ENCODE assay signal across 10 mouse cellular contexts in the genomic region with DNA sequence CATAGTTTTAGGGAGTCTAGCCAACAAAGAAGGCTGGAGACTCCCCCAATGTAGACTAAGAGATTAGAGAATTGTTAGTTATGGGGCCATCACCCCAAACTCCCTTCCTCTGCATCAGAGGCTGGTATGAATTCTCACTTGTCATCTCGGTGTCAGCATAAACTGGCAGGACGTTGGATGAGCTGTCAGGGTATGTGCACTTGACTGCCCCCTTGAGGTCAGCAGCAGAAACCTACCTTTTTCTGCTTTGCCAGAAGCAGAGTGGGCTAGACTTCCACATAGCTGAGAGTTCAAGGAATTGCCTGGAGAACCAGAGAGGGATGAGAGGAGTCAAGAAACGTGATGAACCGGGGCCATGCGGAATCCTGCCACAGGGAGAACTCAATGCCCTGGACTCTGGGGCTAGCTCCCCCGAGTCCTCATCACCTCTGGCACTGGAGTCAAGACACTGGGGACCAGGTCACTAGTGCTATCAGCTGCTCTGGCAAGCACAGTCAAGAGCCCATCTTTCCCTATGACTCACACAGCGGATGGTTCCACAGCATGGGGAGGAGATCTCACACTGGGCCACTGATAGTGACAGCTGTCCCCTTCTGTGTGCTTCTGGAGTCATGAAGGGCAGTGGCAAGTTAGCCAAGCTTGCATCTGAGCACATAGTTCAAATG. TPM values are rescaled to one million over a fixed set of nuclear protein-coding genes. Genes with fewer than 3 reads are reported as not detected.
DNase-seq lines count a peak whose midpoint lies in the region; ATAC-seq and TF ChIP-seq lines count a peak whose summit lies in the region.
"Had no signal": no experiment of that assay in that cellular context is flagged by ENCODE, and none has a peak within 500 bp of the region (broad histone marks: within the 10 kb centered on the region; RNA-seq: fewer than 3 reads in every experiment).

No protein-coding gene starts in this region.

- in situ Hi-C loops in CH12.LX (cut with MboI; ENCODE audit: low pct_ligation_motif_present, low pct_unique_long_range_greater_than_20kb, low sequenced_read_pairs): no loop called here

- no peak overlapping the region for H3K27ac ChIP-seq in heart, adult 2 months
- no peak overlapping the region for H3K27ac ChIP-seq in heart, embryonic 12.5 days (ENCODE audit: poor library complexity, severe bottlenecking)
- no peak overlapping the region for H3K27ac ChIP-seq in CH12.LX (ENCODE audit: insufficient read depth, low read depth)
- H3K27ac ChIP-seq in cerebellum, adult 2 months (ENCODE audit: insufficient read depth, low read length): no peak overlapping the region
- H3K27ac ChIP-seq in midbrain, embryonic 13.5 days: no peak overlapping the region
- H3K27ac ChIP-seq in forebrain, embryonic 15.5 days (replicated peaks): no peak overlapping the region
- H3K27ac ChIP-seq: heart, embryonic 13.5 days; liver, embryonic 15.5 days had no signal

- no peaks in the 10 kb centered on the region for H3K27me3 ChIP-seq in heart, adult 2 months (ENCODE audit: control insufficient read depth, insufficient read depth, low read length)
- H3K27me3 ChIP-seq in heart, embryonic 12.5 days (replicated peaks): 0 out of 2 replicates have a peak, but pooled peaks cover 3% of the 10 kb centered on the region
- H3K27me3 ChIP-seq in CH12.LX (replicated peaks): peaks cover 85% of the 10 kb centered on the region
- H3K27me3 ChIP-seq in cerebellum, adult 2 months (ENCODE audit: control insufficient read depth, insufficient read depth, low read length): no peaks in the 10 kb centered on the region
- no peaks in the 10 kb centered on the region for H3K27me3 ChIP-seq in midbrain, embryonic 13.5 days
- H3K27me3 ChIP-seq in forebrain, embryonic 15.5 days: no peaks in the 10 kb centered on the region
- H3K27me3 ChIP-seq: heart, embryonic 13.5 days; liver, embryonic 15.5 days had no signal

- no peak for TF ChIP-seq POLR2A in heart, adult 2 months (IDR thresholded peaks at IDR 0.05; ENCODE audit: insufficient read depth, low read depth, low read length)
- no peak for TF ChIP-seq POLR2A in CH12.LX (IDR thresholded peaks at IDR 0.05; ENCODE audit: low read depth, low read length)
- no peak for TF ChIP-seq POLR2A in cerebellum, adult 2 months (IDR thresholded peaks at IDR 0.05; ENCODE audit: borderline replicate concordance, insufficient read depth, low read length)

- no peaks in the 10 kb centered on the region for H3K36me3 ChIP-seq in heart, adult 2 months (ENCODE audit: control insufficient read depth, insufficient read depth, low read length)
- peaks cover 13% of the 10 kb centered on the region for H3K36me3 ChIP-seq in heart, embryonic 12.5 days
- no peaks in the 10 kb centered on the region for H3K36me3 ChIP-seq in CH12.LX (replicated peaks in 1 of 2; ENCODE audit: control insufficient read depth in 1 of 2, insufficient read depth in 1 of 2, low read length in 1 of 2)
- no peaks in the 10 kb centered on the region for H3K36me3 ChIP-seq in midbrain, embryonic 13.5 days
- no peaks in the 10 kb centered on the region for H3K36me3 ChIP-seq in forebrain, embryonic 15.5 days
- H3K36me3 ChIP-seq: liver, embryonic 15.5 days had no signal

- no peak overlapping the region for H3K9ac ChIP-seq in heart, adult 2 months (ENCODE audit: low read depth, low read length)
- H3K9ac ChIP-seq in heart, embryonic 12.5 days: no peak overlapping the region
- H3K9ac ChIP-seq in CH12.LX (ENCODE audit: insufficient read depth, low read depth): no peak overlapping the region
- H3K9ac ChIP-seq in midbrain, embryonic 13.5 days (replicated peaks): no peak overlapping the region
- H3K9ac ChIP-seq in forebrain, embryonic 15.5 days (replicated peaks): no peak overlapping the region
- H3K9ac ChIP-seq: heart, embryonic 13.5 days; liver, embryonic 15.5 days had no signal

- TF ChIP-seq RAD21 in CH12.LX (IDR thresholded peaks at IDR 0.05; ENCODE audit: low read depth, low read length): peak; percentile 20

- ATAC-seq in heart, embryonic 12.5 days (ENCODE audit: insufficient number of reproducible peaks, low FRiP score): no peak
- ATAC-seq in midbrain, embryonic 13.5 days: no peak
- ATAC-seq in forebrain, embryonic 15.5 days (replicated peaks): no peak

- H3K4me1 ChIP-seq in heart, adult 2 months (ENCODE audit: control insufficient read depth, insufficient read depth, low read length): peaks cover 13% of the 10 kb centered on the region
- peaks cover 18% of the 10 kb centered on the region for H3K4me1 ChIP-seq in heart, embryonic 12.5 days (replicated peaks)
- H3K4me1 ChIP-seq in CH12.LX (ENCODE audit: control insufficient read depth in 1 of 2, insufficient read depth in 2 of 2): peaks cover 0 to 14% of the 10 kb centered on the region in 2 experiments; a peak in 2 of 4 replicates
- H3K4me1 ChIP-seq in cerebellum, adult 2 months (ENCODE audit: control insufficient read depth, insufficient read depth, low read length): peaks cover 4% of the 10 kb centered on the region
- no peaks in the 10 kb centered on the region for H3K4me1 ChIP-seq in midbrain, embryonic 13.5 days (replicated peaks)
- no peaks in the 10 kb centered on the region for H3K4me1 ChIP-seq in forebrain, embryonic 15.5 days
- H3K4me1 ChIP-seq: liver, embryonic 15.5 days had no signal

- DNase-seq in heart, adult 2 months: no peak
- DNase-seq in CH12.LX (ENCODE audit: extremely low read depth): peak; percentile 34
- DNase-seq in cerebellum, adult 2 months: peak; percentile 44 to 58
- peak; percentile 27 for DNase-seq in lung, postnatal 25 days (ENCODE audit: low spot score)
- DNase-seq in right cerebral cortex, postnatal 4 days: no peak

- WGBS in heart, adult 2 months: 68% methylated on average over 7 of the region's 7 CpGs
- 78% methylated on average over 7 of the region's 7 CpGs for WGBS in heart, embryonic 12.5 days
- WGBS in cerebellum, adult 2 months: 54% methylated on average over 7 of the region's 7 CpGs
- WGBS in midbrain, embryonic 13.5 days: 76% methylated on average over 7 of the region's 7 CpGs
- WGBS in forebrain, embryonic 15.5 days: 75% methylated on average over 7 of the region's 7 CpGs

- intact Hi-C loops in heart, adult 2 months (cut with DNase I): no loop called here

- no peak for TF ChIP-seq EP300 in heart, adult 2 months (IDR thresholded peaks at IDR 0.05; ENCODE audit: insufficient read depth, low read depth, low read length)
- TF ChIP-seq EP300 in CH12.LX (IDR thresholded peaks at IDR 0.05; ENCODE audit: low read length): no peak

- no peaks in the 10 kb centered on the region for H3K79me2 ChIP-seq in heart, adult 2 months (replicated peaks; ENCODE audit: control insufficient read depth, insufficient read depth, low read length)
- no peaks in the 10 kb centered on the region for H3K79me2 ChIP-seq in CH12.LX (replicated peaks; ENCODE audit: control insufficient read depth, extremely low read depth, insufficient read depth, poor library complexity, severe bottlenecking)

- H3K9me3 ChIP-seq in heart, embryonic 12.5 days (replicated peaks): no peaks in the 10 kb centered on the region
- no peaks in the 10 kb centered on the region for H3K9me3 ChIP-seq in CH12.LX (replicated peaks; ENCODE audit: low read length)
- no peaks in the 10 kb centered on the region for H3K9me3 ChIP-seq in midbrain, embryonic 13.5 days
- H3K9me3 ChIP-seq in forebrain, embryonic 15.5 days: no peaks in the 10 kb centered on the region
- H3K9me3 ChIP-seq: heart, embryonic 13.5 days; liver, embryonic 15.5 days had no signal

- no peak overlapping the region for H3K4me2 ChIP-seq in heart, embryonic 12.5 days
- peak overlapping the region; percentile 31; the same call in 1 of the 2 replicates for H3K4me2 ChIP-seq in CH12.LX (ENCODE audit: insufficient read depth, low read depth, poor library complexity, severe bottlenecking)
- no peak overlapping the region for H3K4me2 ChIP-seq in midbrain, embryonic 13.5 days (replicated peaks)
- H3K4me2 ChIP-seq in forebrain, embryonic 15.5 days (replicated peaks): no peak overlapping the region
- H3K4me2 ChIP-seq: heart, embryonic 13.5 days; liver, embryonic 15.5 days had no signal

- dilution Hi-C loops in CH12.LX (cut with MboI; ENCODE audit: extremely low pct_ligation_motif_present, extremely low pct_unique_long_range_greater_than_20kb, low sequenced_read_pairs): no loop called here

- TF ChIP-seq CTCF in heart, adult 2 months (IDR thresholded peaks at IDR 0.05): peak; percentile 74
- peak; percentile 55 to 60 for TF ChIP-seq CTCF in CH12.LX (conservative IDR thresholded peaks at IDR 0.05 in 1 of 2, IDR thresholded peaks at IDR 0.05 in 1 of 2; ENCODE audit: low read depth in 2 of 2, low read length in 2 of 2)
- peak; percentile 25; the same call in 1 of the 2 replicates for TF ChIP-seq CTCF in cerebellum, adult 2 months (IDR thresholded peaks at IDR 0.05; ENCODE audit: borderline replicate concordance, insufficient read depth, low read depth, low read length)

- H3K4me3 ChIP-seq in heart, adult 2 months: no peak overlapping the region
- no peak overlapping the region for H3K4me3 ChIP-seq in heart, embryonic 12.5 days
- H3K4me3 ChIP-seq in CH12.LX (replicated peaks in 1 of 3; ENCODE audit: low read depth in 2 of 3, low read length in 2 of 3, poor library complexity in 1 of 3): no peak overlapping the region
- H3K4me3 ChIP-seq in cerebellum, adult 2 months (replicated peaks; ENCODE audit: insufficient read depth, low read depth, low read length): no peak overlapping the region
- no peak overlapping the region for H3K4me3 ChIP-seq in midbrain, embryonic 13.5 days (replicated peaks)
- no peak overlapping the region for H3K4me3 ChIP-seq in forebrain, embryonic 15.5 days
- H3K4me3 ChIP-seq: heart, embryonic 13.5 days; liver, embryonic 15.5 days had no signal

TF ChIP-seq in CH12.LX, 34 proteins besides CTCF, POLR2A, EP300 and RAD21 (continues in another document):
- TF ChIP-seq USF1 (IDR thresholded peaks at IDR 0.05; ENCODE audit: low read depth, low read length): no peak
- no peak for TF ChIP-seq MAZ (IDR thresholded peaks at IDR 0.05; ENCODE audit: low read depth, low read length)
- TF ChIP-seq MAFK (IDR thresholded peaks at IDR 0.05; ENCODE audit: insufficient replicate concordance, low read length): no peak
- no peak for TF ChIP-seq GABPA (IDR thresholded peaks at IDR 0.05; ENCODE audit: insufficient replicate concordance, low read depth, low read length)
- TF ChIP-seq ZNF384 (IDR thresholded peaks at IDR 0.05; ENCODE audit: low read depth, low read length): no peak
- TF ChIP-seq MYC (IDR thresholded peaks at IDR 0.05; ENCODE audit: low read depth, low read length): no peak
- no peak for TF ChIP-seq NRF1 (IDR thresholded peaks at IDR 0.05; ENCODE audit: low read depth, low read length)

RNA-seq across cellular contexts. Expression of a gene that starts 44.8 kb away (rescaled TPM):
- 1 to 10 TPM; 9.0 to 9.7 TPM for total RNA-seq in heart, adult 2 months (2021)
- 8.5 and 9.6 TPM in 2 replicates for polyA plus RNA-seq in heart, adult 2 months (2012; rRNA removed)
- 7.8 and 9.7 TPM in 2 replicates for polyA plus RNA-seq in heart, embryonic 12.5 days (2016; fragmentation: Nextera tagmentation; extraction: Ambion mirVana)
- total RNA-seq in CH12.LX (2012; rRNA removed) (not detected in 2 replicates), CH12.LX (2014; rRNA removed) (not detected in 2 replicates)
- polyA plus RNA-seq in CH12.LX (2012; ENCODE audit: insufficient read length, low read depth): not detected in 2 replicates
- 10.3 and 10.6 TPM in 2 replicates for polyA plus RNA-seq in cerebellum, adult 2 months (2012; rRNA removed)
- 5.2 and 6.2 TPM in 2 replicates for polyA plus RNA-seq in midbrain, embryonic 13.5 days (2015; fragmentation: Nextera tagmentation; extraction: Ambion mirVana)
- polyA plus RNA-seq in forebrain, embryonic 15.5 days (2015; fragmentation: Nextera tagmentation; extraction: Ambion mirVana): 5.6 and 7.7 TPM in 2 replicates

Comparison
In these comparisons a context has a peak if more than half of its experiments do, and no peak if none do; other contexts are left out.
1. DNase-seq: peak in CH12.LX (single experiment), cerebellum, adult 2 months (2 of 2) and lung, postnatal 25 days (single experiment); none in heart, adult 2 months (0 of 2) and right cerebral cortex, postnatal 4 days (single experiment).
2. Peak in every context shown above with its lines, with median percentiles within 50 percentile points of each other: CTCF ChIP-seq.